Mouse (Mus musculus) ES-Bruce4 (cell line): ENCODE measurements around the gene Lamb2.

Experiments used
- CTCF ChIP-seq: IDR thresholded peaks from one replicate; pipeline ENCODE4 v1.8.1; 2011; ENCODE audit warnings: low read depth, low read length
- EP300 ChIP-seq: IDR thresholded peaks from 2 replicates; pipeline ENCODE4 v1.6.1; 2011; ENCODE audit warnings: low read depth, low read length; ENCODE audit not compliant: insufficient read depth

GRCm38 (mm10) chr9:108486973-108487530, 7.5 kb downstream of the Lamb2 start:
- TF ChIP-seq CTCF (no peak), EP300 (no peak)
